Mouse (Mus musculus) heart, postnatal 25 days (tissue): ENCODE results near the gene Sdk2. TPM values are rescaled to one million over a fixed set of nuclear protein-coding genes. Genes with fewer than 3 reads are reported as not detected.

Experiments
- DNase-seq: peaks from one replicate; pipeline ENCODE4 v3.0.0; 2022; ENCODE audit warnings: low spot score
- intact Hi-C: fragments of 180-260 bp; cut with DNase I; formaldehyde crosslinking; loops from one replicate; pipeline ENCODE4 v1.15.1; 2025
- total RNA-seq, 2 experiments: library from RNA; stranded (reverse); gene quantifications; 2 replicates each; pipeline ENCODE4 v1.2.3; 2021

Sdk2 gene
- total RNA-seq, 2 experiments from 2014 or later: 1.2 to 2.0 TPM

DNA sequence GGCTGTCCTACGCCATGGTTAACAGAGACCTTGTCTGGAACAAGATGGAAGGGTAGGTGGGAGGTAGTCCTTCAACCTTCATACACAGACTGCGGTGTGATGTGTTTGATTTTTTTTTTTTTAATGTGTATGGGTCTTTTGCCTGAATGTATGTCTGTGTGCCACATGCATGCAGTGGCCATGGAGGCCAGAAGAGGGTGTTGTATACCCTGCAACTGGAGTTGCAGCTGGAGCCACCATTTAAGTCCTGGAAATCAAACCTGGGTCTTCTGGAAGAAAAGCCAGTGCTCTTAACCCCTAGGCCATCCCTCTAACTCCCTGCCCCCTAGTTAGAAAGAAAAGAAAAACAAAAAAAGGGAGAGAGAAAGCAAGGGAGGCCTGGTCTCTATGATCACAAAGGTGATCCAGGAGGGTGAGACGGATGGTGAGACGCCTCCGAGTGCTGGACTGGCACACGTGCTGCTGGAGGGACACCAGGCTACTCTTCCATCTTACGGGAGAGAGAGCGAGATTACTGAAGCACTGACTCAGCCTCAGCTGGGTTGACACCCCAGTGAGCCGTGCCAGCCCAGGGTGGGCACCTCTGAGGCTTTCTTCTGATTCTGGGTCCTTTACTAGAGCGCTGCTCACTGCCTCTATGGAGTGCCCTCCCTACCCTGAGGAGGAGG is 334.8 kb downstream of the Sdk2 start:
- no peak for DNase-seq
- intact Hi-C loops: no loop called here

- no peak for DNase-seq
- intact Hi-C loops: no loop called here
Observed at GRCm38 (mm10) chr11:113730879-113731278, 336.0 kb downstream of the Sdk2 start.

GRCm38 (mm10) chr11:113729917-113730316 is 336.9 kb downstream of the Sdk2 start:
- no peak for DNase-seq
- intact Hi-C loops: no loop called here

- no peak for DNase-seq
- intact Hi-C loops: no loop called here
Observed at GRCm38 (mm10) chr11:113729239-113729638, 337.6 kb downstream of the Sdk2 start.

- DNase-seq: no peak
Observed at GRCm38 (mm10) chr11:113727992-113728391, 338.9 kb downstream of the Sdk2 start.

DNA sequence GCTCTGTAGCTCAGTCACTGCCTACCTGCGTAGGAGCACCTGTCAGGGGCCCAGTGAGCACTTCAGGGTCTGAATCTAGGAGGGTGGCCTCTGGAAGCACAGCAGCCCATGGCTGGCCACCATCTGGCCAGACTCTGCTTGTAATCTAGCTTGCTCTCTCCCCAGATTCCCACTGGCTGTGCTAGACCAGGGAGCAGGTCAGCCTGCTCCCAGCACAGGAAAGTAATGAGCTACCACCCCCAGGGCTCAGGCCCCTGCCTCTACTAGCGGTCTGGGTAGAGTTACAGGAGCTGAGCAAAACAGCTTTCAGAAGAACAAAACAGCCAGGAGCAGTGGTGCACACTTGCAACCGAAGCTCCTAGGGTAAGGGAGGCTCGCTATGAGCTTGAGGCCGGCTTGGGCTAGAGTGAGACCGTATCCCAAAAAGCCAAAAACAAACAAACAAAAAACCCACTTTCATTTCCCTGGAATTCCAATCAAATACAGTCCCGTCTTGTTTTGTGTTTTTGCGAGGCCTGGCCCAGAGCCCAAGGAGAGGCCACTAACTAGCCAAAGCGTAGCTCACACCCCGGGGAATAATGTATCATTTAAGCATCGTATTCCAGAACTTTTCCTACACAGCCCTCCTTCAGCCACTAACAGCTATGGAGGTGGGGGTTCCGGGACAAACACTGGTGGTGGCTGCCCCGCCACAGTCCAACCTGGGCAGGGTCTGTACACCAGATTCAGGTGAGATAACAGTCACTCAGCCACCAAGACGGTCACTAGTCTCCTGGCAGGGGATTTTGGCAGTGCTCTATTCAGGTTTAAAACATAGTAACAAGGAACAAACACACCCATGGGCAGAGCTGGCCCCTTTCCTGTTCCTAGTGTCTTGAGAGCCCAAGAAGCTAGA is 339.6 kb downstream of the Sdk2 start:
- intact Hi-C loops: no loop called here
- no peak for DNase-seq

More at GRCm38 (mm10) chr11:113727992-113728391, 338.9 kb downstream of the Sdk2 start:
- intact Hi-C loops: no loop called here
